Mouse (Mus musculus) adrenal gland, adult 8-10 months (tissue): ENCODE measurements around the gene Sub1. TPM values are rescaled to one million over a fixed set of nuclear protein-coding genes. Genes with fewer than 3 reads are reported as not detected.

Experiments used
- DNase-seq: peaks from one replicate; pipeline ENCODE4 v3.0.0; 2022
- total RNA-seq, 4 experiments: library from RNA; stranded (reverse); gene quantifications; 2 replicates each; pipeline ENCODE4 v1.2.4; 2022

Gene Sub1
- total RNA-seq, 4 experiments from 2014 or later = 132 to 209 (median 154) TPM

DNA sequence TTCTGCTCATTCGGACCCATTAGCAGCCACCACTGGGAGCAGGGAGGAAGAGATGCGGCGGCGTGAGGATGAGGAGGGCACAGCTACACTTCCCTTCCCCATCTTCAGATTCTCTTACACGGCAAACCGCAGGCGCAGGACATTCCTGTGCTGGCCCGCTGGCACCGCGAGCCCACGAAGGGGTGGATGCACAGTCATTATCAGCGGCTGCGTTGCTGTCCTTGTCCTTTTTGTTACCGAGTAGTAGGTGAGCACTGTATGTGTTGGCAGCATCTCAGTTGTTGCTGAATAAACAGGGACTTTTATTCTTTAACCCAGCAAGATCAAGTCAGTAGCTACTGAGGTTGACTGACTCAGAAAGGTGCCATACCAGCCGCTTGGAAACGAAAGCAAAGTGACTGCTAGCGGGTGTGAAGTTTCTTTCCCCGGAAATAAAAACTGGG lies 13.8 kb upstream of the Sub1 start:
- no peak for DNase-seq

DNA sequence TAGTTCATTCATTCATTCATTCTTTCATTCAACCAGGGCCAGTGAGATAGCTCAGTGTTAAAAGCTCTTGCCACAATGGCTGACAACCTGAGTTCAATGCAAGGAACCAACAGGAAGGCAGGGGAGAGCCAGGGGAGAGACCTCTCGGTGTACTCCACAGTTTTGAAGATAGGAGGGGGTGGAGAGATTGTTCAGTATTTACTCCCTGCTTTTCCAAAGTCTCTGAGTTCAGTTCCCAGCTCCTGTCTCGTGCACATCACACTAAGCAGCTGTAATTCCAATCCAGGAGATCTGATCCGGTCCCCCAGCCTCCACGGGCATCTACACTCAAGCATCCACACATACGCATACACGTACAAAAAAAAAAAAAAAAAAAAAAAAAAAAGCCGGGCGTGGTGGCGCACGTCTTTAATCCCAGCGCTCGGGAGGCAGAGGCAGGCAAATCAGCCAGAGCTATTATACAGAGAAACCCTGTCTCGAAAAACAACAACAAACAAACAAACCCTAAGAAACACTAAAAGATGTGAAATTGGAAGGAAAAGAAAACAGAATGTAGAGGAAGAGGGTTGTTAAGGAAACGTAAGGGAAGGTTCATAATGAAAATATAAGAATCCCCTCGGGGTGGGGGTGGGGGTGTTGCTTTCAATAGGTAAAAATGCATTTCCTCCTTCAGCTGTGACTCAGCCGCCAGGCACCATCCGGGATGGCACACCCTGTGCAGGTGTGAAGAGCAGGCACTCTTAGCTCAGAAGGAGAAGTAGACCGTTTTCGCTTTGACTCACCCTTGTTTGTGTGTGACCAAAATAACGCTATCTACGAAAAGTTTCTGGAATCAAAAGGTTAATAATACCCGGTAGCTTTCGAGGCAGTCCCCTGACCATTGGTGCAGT lies 13.2 kb upstream of the Sub1 start:
- no peak for DNase-seq

DNA sequence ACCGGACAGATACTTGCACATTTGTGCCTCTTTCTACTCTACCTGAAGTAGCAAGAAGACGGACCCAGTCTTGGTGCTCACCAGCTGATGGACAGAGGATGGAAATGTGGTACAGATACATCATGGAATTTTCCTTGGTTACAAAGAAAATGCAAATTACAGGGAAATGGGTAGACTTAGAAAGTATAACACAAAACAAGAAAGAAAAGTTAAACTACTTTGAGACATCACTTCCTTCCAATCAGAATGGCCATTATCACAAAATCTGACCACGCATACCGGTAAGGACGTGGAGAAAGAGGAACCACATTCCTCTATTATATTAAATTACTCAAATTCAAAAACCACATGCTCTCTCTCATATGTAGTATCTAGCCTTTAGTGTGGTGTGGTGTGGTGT lies 12.1 kb upstream of the Sub1 start:
- no peak for DNase-seq

DNA sequence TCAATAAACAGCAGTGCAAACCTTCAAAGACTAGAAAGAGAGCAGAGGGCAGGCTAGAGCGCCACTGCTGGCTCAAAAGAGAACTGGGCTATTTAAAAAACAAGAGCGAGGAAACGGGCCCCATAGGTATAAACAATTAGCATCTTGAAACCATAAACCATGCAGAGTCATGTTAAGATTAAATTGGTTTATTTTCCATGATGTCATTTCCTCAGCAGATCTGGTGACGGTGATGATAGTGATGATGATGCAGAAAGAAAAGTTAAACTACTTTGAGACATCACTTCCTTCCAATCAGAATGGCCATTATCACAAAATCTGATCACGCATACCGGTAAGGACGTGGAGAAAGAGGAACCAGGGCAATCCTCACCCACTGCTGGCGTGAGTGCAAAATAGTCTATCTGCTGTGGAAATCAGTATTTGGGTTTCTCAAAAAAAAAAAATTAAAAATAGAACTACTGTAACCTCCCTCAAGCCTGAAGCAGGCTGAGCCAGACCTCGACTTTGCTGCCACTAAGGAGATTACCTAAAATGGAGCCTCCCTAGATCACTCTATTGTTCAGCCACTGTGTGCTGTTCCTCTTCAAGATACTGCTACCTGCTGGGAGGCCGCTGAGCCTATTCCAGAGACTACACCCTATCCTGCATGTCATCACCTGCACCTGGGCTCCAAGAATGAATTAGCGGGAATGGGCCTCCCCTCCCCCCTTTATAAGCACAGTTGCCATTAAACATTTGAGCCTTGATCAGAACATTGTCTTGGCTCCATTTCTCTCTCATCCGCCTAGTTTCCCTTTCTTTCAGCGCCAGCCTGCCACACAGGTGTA lies 11.4 kb upstream of the Sub1 start:
- no peak for DNase-seq

DNA sequence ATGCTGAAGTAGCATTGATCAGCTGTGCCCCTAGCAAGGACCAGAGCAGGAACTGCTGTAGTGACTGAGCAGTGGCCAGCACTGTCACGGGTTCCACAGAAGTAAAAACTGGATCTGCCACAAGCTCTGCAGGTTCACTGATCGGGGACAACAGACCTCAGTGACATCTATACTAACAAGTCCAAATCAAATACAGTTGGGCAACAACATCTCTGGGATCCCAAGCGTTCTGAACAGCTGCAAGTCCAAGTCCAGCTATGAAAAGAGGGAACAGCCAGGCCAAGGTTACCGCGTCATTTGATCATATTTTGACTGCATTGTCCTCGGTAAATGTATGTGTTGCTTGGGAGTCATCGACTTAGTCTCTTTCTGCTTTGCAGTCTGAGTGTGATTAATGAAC lies 10.6 kb upstream of the Sub1 start:
- no peak for DNase-seq

DNA sequence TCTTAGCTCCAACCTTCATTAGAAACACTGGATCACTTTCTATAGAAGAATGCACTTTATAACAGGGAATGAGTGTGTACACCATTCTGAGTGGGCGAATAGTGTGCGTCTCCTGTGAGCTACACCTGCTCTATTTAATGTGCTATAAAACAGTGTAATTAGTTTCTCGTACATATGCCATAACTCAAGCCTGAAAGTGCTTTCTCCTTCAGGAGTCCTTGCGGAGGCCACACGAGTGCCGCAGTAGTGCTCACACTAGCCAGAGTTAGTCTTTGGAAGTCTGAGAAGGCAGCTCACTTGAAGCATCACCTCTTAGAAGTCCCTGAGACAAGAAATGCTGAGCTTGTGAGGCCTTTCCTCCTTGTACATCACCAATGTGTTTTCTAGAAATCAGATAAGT lies 9.4 kb upstream of the Sub1 start:
- DNase-seq = no peak

DNA sequence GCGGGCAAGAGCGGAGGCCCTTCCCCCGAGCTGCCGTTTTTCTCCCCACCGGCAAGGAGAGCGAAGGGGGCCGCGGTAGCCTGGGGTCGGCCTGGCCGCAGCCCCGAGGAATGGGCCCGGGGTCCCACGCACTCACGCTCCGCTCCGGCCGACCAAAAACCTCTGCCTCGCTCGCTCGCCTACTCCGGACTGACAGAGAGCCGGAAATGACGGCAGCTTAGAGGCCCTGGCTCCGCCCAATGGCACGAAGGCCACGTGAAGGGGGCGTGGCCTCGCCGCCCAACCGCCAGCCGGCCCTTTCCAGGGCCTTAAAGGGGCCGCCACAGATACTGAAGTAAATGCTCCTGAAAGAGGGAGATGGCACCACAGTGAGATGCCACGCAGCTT lies 975 bp downstream of the Sub1 start:
- peak; percentile 89 for DNase-seq

DNA sequence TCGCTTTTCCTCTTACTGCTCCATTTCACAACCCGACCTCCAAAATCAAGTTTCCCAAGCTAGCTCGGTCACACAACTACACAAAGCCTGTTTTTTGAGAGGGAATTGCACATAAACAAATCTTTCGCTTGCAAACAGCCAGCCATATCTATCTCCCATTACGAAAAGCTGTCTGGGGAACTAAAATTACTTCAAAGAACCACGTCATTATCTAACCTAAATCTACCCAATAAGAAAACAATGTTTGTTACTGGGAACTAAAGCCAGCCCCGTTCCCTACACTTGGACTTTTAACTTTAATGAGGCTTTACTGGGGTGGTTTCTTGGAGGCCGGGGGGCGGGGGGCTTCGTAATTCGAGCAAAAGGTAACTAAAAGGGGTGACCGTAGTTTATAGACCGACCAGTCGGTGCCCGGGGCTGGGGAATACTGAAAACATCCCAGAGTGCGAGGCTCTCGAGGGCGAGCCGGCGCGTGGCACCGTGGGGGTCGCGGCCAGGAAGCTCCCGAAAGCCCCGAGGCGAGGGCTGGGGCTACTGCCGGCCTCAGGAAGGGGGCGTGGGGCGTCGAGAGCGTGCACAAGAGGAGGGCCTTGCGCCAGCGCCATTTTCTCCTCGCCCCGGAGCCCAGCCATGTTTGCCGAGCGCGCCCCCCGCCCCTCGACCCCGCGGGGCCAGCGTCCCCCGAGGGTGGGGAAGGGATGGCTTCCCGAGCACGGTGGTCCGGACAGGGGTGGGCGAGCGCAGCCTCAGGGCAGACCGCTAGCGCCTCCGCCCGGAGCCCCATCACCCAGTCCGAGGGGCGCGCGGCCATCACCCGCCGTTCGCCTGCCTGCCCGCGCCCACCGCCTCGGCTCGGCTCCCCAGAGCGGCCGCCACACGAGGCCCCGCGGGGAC lies 1.6 kb downstream of the Sub1 start:
- peak; percentile 20 for DNase-seq

DNA sequence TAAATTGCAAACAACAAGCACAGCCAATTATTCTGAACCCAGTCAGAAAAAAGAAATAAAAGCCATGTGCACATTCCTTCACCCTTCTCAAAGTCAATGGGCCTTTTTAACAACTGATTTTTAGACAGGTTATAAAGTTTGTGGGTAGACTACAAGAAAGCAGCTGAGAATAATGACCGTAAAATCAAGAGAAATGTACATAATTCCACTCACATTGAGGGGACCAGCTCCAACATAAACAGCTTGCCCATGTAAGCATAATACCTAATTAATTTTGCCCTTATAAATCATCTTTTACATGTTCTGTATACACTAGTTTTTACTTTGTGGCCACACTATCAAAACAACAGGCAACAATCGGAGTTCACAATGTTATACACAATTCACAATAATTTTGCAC lies 2.8 kb downstream of the Sub1 start:
- no peak for DNase-seq

DNA sequence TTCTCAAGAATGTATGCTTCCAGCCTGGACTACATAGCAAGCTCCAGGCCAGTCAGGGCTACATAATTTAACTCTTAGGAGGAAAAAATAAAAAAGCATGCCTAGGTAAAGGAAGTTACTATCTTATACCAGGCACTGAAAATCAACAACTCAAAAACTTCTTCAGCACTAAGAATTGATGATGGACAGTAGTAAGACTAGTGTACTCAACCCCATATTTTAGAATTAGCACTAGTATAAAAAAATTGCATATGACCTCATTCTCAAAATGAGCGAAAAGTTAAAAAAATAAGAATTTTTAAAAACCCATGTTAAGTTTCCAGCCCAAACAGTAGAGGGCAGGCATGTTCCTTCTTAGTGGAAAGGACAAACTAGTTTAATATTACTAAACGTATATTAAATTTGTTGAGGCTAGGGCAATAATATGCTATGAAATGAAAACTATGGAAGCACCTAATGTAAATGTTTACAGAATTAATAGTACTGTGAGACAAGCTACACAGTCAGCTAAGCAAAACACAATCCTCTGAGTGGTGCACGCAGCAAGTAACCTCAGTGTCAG lies 5.2 kb downstream of the Sub1 start:
- no peak for DNase-seq

DNA sequence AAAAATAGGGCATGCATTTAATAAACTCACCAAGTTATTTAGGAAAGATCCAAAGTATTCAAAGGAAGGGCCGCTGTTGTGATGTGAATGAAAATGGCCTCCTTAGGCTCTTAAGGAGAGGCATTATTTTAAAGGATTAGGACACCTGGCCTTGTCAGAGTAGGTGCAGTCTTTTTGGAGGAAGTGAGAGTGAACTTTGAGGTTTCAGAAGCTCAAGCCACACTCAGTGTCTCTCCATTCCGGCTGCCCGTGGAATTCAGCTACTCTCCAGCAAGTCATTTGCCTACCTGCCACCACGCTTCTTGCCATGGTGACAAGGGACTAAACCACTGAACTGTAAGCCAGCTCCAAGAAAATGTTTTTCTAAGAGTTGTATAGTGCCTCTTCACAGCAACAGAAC lies 8.2 kb downstream of the Sub1 start:
- no peak for DNase-seq

DNA sequence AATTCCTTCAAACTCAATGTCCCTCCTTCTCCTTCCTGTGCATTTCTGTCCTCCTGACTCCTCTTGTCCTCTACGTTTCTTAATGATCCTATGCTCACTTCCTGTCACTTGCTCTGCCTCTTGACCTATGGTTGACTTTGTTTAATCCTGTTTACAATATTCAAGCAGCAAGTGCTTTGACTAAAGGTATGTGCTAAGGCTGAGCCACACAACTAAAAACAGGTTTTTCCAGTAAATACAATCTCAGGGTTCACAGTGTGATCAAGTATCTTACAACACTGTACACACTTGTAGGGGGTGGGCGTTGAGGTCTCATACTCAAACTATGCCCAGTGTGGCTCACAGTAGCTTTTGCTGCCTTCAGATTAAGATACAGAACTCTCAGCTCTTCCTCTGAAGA lies 8.9 kb downstream of the Sub1 start:
- no peak for DNase-seq

DNA sequence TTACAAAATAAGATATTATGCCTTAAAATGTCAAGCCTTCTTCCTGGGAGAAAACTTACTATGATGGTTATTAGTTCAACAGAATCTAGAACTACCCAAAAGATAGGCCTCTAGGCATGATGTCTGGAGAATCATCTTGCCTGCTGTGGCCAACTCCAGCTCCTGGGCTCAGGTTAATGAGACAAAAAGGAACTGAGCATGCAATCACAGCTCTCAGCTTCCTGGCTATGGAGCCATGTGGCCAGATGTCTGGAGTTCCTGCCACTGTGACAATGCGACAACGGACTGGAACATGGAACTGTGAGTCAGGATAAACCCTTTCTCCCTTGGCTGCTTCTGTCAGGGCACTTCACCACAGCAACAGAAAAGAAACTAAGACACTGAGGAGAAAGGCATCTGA lies 14.8 kb downstream of the Sub1 start:
- no peak for DNase-seq

DNA sequence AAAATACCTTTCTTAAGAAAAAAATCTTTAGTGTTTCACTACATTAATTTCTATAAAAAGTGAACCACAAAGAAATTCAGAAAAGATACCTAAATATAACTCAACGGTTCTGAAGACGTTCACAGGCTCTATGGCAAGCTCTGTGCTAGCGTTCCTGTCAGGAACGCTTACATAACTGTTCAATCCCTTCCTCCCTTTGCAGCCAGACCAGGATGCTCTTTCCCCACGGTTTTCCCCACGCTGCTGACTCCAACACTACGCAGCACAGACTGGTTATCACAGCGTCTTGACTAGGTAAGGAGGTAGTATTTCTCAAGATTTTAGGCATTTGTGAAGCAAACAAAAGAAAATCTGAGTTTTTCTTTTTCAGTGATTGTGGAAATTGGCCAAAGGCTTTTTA lies 15.3 kb downstream of the Sub1 start:
- DNase-seq = no peak

DNA sequence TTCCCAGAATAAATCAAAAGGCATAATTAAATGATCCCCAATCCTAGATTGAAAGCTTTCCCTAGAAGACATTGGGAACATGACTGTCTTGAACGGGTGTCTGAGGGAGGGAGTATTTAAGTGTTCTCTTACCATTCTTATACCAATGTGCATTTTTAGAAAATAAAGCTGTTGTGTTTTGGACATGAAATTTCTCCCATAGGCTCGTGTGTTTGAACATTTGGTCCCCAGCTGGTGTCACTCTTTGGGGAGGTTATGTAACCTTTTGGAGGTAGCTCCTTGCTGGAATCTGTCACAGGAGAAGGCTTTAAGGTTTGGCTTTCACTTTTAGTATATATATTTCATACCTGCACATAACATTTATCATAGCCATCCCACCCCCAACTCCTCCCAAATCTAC lies 18.6 kb downstream of the Sub1 start:
- DNase-seq = no peak

DNA sequence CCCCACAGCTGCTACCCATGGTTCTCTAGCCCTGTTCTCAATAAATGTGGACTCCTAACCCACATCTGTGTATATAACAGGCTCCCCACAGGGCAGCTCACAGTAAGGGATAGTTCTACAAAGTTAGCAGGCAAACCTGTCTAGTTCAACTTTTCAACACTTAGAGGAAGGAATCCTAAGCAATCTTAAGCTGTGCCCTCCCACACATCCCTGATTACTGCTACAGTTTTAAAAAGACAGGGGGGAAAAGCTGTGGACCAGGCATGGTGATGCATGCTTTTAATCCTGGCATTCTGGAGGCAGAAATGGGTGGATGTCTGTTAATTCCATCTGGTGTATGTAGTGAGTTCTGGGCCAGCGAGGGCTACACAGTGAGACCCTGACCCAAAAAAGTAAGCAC lies 19.7 kb downstream of the Sub1 start:
- no peak for DNase-seq

DNA sequence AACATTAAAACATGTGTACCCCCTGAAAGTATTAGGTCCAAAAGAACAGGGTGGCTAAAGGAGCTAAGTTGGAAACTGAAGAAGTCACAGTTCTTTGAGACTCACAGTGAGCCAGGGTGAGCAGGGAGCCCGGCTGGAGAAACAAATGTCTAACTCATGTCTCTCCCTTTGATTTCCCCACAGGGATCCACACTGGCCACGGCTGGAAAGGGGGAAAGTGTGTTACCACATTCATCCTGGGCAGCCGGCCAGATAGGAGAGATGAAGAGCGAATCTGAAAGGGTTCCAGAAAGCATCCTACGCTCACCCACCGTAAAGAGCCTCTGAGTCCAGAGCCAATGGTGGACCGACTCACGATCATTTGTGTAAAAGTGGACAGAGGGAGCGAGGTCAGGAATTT lies 20.9 kb downstream of the Sub1 start:
- no peak for DNase-seq

DNA sequence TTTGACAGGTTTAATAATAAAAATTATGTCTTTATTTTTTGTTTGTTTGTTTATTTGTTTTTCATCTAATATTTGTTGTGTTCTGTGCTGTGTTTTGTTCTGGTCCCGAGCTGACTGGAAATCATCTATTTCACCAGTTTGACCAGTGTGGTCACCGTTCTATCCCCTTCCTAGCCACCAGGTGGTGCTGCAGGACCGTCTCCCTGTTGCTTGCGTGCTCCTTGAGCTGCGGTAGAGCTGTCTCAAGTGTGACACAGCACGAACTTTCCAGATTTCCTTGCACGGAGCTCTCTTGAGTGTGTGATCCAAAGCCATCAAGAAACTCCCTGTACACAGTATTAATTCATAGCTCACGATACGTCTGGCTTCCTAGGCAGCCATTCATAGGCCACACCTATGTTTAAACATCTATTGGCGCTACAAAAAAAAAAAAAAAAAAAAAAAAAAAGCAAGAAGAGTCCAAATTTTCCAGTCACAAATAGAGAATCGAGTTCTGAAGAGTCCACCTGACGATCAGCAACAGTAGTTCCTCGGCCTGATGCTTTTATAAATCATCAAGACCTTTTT lies 24.8 kb downstream of the Sub1 start:
- peak; percentile 55 for DNase-seq

DNA sequence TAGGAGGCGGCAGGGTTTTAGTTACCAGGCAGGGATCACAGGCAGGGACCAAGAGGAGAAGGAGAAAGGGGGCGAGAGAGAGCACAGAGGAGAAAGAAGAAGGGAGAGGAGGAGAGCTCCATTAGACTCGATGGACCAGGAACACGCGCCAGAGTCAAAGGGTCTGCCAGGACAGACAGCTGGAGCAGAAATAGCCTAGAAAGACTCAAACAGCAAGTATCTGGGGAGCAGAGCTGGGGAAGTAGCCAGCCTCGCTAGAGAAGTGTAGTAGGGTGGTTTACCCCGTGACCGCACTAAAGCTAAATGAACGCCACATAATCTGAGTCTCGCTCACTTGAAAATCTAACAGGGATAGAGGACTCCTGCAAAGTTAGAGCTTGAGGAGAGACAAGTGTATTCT lies 26.2 kb downstream of the Sub1 start:
- DNase-seq = no peak

DNA sequence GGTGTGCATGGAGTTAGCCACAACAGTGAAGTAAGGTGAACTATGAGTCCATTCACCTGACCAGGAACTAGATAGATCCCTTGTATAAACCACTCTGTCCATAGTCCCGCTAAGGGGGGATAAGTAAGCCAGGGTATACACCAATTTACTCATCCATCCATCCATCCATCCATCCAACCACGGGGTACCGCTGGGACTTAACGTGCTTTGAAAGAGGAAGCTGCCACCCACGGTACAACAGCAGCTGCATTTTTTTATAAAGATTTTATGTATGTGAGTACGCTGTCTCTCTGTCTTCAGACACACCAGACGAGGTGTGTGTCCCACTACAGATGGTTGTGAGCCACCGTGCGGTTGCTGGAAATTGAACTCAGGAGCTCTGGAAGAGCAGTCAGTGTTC lies 27.9 kb downstream of the Sub1 start:
- DNase-seq = no peak

DNA sequence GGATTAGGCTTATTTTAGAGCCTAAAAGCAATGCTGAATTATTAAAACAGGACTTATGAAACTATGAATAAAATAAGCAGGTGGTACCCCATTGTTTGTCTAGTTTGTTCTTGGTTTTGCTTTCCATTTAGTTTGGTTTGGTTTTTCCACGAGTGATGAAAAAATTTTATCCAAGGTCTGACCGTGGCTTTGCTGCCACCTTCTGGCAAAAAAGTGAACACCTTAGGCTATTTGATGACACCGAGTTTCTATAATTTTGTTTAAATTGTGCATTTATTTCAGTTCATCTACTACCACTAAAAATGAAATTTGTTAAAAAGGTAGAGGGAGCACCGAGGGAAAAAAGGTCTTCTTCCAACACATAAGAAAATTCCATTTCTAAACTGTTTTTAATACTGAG lies 30.4 kb downstream of the Sub1 start:
- no peak for DNase-seq

DNA sequence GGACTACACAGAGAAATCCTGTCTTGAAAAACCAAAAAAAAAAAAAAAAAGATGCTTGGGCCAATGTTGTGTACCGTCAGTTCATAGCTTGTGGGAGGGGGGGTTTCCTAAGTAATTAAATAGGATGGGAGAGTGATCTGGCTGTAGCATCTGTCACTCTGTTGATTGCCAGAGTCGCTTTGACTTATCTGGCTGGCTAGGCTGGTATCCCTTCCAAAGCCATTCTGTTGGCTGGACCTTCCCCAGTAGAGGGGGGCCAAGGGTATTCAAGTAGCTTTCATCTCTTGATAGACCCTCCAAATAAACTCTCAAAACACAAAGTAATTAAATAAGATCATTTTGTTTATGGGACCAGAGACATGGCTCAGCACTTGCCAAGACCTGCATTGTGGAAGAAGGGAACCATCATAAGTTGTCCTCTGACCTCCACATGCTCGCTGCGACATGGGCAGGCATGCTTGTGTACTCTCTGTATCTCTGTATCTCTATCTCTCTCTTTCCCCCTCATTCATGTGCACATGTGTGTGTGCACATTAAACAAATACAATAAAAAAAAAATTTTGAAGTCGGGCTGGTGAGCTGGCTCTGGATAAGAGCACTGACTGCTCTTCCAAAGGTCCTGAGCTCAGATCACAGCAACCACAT lies 31.5 kb downstream of the Sub1 start:
- no peak for DNase-seq
